Mouse (Mus musculus) right cerebral cortex, postnatal 10 days (tissue): Measurements from ENCODE around the gene Psen1.

Experiments used
- DNase-seq, 2 experiments: peaks; one replicate each; pipeline ENCODE4 v3.0.0; 2021; ENCODE audit warnings: low spot score in 2 of 2

Gene Psen1

DNA sequence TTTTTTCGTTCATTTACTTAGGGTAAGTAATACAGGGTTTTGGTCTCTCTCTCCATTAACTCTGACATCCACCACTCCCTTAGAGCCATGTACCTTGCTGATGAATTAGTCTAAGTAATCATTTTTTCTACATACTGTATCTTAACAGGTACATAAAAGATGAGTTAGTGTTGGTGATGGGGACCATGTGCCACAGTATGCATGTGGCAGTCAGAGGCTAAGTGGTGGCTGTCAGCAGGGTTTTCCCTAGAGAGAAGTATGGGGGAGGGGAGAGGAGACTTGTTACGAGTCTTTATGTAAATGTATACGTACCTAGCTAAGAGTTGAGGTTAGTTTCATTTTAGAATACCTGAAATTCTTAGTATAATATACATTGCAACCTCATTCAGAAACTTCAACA lies 35.1 kb downstream of the Psen1 start:
- DNase-seq: no peak

DNA sequence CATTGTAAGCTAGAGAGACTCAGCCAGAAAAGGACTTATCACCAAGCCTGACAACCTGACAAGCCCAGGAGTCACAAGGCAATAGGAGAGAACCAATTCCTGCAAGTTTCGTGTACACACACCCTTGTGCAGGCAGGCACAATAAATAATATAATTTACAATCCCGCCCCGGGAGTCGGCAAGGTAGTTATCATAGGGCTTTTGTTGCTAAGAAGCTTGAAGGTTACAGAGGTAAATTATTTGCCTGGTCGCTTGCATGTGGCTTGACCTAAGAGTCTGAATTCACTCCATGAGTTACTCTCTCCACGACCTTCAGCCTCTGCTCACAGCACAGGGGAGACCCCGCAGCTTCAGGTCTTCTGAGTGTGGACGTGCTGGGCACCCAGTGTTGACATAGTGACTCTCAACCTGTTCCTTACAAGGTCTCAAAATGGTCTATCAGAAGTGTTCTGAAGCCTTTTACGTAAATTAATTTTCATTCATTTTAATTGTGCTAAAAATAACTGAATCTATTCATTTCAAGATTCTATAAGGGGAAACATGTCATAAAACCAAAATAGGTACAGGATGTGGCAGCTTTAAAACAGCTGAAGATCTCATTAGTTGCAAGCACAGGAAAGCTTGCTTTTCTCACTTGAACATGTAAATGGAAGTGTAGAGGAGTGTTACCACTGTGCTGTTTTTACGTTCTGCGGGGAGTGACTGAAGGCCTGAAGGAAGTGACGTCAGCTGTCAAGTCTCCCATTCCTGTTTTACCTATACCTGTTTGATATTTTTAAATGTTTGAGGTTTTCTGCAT lies 38.8 kb downstream of the Psen1 start:
- DNase-seq: no peak

DNA sequence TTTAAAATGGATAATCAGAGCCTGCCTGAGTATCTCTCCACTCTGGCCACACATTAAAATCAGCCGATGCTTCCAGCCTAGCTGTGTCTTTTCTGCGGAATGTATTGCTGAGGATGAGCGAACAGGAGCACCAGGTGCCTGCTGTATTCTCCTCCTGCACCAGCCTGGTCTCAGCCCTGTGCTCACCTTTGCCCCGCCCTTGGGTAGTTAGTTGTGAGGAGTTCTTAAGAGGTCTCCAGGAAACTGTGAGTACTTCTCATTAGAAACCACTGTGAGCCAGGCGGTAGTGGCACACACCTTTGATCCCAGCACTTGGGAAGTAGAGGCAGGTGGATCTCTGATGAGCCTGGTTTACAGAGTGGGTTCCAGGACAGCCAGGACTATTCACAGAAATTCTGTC lies 44.3 kb downstream of the Psen1 start:
- no peak for DNase-seq

DNA sequence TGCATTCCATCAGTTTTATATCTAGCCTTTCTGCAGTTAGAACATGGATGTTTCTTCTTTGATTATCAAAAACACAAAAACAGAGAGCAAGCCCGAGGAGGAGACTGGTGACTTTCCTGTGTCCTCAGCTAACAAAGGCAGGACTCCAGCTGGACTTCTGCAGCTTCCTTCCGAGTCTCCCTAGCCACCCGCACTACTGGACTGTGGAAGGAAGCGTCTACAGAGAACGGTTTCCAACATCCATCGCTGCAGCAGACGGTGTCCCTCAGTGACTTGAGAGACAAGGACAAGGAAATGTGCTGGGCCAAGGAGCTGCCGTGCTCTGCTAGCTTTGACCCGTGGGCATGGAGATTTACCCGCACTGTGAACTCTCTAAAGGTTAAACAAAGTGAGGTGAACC lies 46.1 kb downstream of the Psen1 start:
- no peak for DNase-seq

DNA sequence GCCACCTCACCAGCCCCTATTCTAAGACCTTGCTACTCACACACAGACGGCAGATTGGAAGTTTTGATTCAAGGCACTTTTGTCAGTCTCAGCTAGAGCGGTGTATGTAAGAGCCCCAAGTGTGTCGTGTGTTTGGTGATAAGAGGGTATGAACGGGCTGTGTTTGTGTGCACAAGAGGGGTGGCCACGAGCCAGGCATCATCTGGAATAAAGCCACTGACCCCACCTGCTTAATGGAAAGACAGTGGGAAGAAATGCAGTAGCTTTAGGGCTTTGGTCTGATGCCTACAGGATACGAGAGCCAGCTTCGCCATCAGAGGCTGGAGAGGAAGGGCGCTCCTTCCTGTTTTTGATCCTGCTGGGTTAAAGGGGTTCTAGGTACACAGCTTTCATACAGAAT lies 48.3 kb downstream of the Psen1 start:
- DNase-seq: no peak

DNA sequence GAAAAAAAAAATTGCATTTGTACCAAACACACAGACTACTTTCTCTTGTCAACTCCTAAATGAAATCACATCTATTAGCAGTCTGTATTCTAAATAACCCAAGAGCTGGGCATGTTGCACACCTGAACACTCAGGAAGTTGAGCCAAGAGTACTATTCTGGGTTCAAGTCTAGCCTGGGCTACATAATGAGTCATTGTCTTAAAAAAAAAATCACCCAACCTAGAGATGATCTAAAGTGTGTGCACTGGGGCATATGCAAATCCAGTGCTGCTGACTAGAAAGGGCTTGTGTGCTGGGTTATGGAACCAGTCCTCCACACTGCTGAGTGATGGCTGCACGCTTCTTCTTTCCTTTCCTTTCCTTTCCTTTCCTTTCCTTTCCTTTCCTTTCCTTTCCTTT lies 50.7 kb downstream of the Psen1 start:
- no peak for DNase-seq

DNA sequence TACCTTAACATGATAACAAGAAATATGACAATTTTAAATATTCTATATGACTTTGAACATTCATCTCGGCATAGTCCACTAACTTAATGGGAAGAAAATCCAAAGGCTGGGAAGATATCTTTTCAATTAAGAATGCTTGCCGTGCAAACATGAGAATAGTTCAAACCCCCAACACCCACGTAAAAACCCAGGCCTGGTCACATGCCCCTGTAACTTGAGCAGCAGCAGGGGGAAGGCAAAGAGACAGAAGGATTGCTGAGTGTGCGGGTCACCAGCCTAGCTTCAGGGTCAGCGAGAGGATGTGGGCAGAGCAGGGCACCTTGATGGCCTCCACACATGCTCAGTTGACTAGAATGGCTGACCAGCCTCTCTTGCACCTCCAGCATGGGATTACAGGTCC lies 53.8 kb downstream of the Psen1 start:
- DNase-seq: no peak

DNA sequence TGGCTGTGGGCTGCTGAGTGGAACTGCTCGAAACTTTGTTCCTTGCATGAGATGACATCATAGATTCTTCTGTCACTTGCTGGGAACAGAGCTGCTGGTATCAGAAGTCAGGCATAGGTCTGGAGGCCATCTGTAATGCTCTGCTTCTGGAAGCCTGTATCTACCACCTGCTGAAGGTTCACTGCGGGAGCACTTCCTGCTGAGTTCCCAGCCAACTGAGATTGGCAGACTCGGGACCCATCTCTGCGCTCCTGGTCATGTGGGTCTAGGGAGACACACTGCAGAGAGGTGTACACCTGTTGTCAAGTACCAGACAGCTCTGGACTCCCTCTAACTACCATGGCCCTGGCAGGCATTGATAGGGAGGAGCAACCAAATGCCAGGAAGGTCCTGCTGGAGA lies 54.9 kb downstream of the Psen1 start:
- no peak for DNase-seq

DNA sequence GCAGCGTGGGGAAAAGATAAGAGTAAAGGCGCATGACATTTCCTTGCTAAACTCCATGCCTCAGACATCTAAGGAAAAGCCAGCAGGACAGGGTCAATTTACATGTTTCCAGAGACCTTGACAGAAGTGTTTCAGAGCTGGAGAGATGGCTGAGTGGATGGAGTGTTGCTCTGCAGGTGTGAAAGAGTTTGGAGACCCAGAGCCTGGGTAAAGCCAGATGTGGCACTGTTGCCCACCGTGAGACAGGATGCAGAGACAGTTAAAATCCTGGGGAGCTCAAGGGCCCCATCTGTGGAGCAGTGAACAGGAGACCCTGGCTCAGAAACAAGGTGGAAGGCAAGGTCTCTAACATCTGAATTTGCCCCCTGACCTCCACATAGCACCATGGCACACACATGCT lies 55.8 kb downstream of the Psen1 start:
- DNase-seq: no peak

DNA sequence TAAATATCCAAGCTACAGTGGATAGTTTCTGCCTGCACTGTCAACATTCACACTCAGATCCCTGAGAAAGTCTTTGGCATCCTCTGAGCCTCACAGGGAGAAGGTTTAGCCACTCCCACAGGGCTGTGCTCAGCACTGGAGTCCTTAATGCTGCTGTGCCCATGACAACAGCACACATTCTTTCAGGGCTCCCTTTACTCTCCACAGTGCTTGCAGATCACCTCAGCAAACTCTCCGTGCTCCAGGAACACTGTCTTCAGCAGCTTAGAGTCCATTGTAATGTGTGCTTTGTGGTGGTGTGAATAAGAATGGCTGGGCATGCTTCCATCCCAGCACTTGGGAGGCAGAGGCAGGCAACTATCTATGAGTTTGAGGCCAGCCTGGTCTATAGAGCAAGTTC lies 61.2 kb downstream of the Psen1 start:
- no peak for DNase-seq

DNA sequence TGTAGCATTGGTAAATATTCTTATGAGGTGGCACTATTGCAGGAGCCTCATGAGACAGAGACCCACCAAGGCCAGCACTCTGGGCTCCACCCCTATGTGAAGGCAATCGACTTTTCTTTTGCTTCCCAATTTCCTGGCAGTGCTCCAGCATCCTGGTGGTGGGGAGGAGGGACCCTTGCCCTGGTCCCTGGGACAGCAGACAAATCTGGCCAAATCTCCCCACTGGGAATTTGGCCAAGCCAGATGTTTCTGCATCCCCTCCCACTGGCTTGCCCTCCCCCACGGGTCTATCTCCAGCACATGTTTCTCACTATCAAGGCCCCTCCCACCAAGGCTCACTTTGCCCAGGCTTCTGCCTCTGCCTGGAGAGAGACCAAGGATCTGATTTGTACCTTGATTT lies 64.5 kb downstream of the Psen1 start:
- no peak for DNase-seq

DNA sequence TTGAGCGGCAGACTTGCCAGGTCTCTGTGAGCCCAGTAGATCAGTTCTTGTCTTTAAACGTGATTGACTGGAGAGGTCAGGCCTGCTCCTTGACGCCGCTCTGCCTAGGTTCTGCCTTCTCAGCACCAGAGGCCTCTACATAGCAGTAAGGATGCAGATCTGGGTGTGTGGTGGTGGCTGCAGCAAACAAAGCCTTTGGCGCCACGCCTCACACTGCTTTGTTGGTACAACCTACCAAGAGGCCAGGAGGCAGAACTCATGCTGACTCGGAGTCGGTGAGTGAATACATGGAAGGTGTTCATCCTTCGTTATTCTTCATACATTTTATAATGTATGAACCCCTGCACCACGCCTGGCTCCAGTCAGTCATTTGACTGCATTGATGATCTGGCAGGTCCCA lies 70.8 kb downstream of the Psen1 start:
- no peak for DNase-seq

DNA sequence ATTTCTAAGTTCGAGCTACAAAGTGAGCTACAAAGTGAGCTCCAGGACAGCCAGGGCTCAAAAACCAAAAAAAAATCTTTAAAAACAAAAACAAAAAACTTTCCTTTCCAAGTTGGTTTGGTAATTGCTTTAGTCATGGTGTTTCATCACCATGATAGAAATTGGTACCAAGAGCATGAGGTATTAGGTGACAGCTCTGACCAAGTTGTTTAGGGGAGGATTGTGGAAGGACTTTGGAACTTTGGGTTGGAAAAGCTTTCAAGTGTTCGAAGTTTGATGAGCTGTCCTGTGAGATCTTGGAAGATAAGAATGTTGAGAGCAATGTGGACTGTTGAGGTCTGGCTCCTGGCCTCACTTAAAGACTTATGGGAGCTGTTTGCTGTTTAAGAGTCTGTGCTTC lies 72.2 kb downstream of the Psen1 start:
- DNase-seq: no peak

DNA sequence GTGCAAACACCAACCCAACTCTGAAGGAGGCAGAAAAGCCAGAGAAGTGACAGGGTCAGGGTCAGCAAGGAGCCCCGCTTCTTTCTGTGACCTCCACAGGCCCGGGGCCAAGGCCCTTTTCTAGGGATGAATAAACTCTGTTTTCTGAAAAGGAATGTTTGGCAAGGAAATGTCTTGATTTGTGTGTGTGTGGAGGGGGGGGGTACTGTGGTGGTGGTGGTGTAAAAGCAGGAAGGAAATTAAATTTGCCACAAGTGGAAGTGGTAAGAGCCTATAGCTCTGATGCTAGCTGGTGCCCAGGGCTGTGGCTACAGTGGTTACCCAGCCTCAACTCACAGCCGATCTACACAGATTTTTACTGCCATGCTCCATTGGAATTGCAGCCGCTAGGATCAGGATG lies 74.8 kb downstream of the Psen1 start:
- no peak for DNase-seq

DNA sequence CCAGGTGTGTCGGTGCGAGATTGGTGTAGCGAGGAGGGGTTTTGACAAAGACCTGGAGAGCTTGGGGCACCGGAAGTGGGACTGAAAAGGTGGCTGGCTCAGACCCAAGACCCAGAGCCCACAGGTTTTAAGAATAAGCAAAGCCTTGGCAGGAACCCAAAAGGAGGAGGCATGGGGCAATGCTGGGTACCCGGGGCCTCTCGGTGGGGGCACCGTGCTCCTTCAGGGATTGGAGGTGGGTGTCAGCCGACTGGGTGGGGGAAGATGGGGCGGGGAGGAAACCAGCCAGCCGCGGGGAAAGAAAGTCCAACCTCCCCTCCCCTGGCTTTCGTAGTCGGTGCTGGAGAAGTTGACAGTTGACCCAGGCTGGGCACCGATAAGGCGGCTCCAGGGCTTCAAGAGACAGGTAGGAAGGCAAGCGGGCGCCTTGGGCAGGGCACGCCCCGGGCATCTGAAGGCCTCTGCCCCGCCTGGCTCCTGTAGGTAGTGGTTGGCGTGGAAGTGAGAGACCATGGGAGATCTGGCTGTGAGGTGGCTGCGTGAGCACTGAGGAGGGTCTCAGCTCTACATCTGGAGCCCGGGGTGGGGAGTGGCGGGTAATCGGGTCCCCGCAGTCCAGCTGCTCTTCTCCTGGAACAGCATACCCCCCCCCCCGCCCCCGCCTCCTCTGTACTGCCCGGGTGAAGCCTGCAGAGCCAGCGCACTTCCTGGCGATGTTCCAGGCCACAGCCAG lies 75.5 kb downstream of the Psen1 start, which contains the start of gene Papln:
Papln (plus strand) TSS at position 324 of the 733 bp plus-strand sequence.
- peak; percentile 48 to 57 for DNase-seq

DNA sequence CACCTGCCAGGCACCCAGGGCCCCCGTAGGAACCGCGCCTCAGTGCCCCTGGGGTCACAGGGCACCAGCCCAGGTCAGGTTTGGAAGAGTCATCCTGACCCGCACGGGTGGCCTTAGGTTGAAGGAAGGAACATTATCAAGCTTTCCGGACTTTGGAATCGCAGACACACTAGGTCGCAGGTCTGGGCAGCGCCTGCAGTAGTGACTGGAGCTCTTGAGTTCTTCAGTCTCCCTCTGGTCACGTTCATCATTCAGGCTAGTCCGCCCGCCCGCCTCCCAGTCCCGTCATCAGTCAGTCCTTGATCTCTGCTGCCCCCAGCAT lies 76.1 kb downstream of the Psen1 start:
- no peak for DNase-seq

DNA sequence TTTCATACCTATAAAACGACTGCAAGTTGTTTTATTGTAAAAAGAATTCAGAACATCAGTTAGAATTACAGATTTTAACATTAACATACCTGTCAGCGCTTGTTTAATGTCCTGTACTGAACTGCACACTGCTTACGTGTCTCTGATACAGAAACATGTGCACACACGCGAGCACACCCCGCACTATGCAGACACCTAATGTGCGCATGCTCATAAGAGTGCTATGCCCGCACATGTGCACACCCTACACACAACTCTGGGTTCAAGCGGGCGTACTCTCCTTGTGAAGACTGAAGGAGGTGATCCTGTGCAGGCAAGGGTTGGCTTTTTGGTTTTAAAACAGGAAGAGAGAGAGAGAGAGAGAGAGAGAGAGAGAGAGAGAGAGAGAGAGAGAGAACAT lies 76.6 kb downstream of the Psen1 start:
- no peak for DNase-seq

DNA sequence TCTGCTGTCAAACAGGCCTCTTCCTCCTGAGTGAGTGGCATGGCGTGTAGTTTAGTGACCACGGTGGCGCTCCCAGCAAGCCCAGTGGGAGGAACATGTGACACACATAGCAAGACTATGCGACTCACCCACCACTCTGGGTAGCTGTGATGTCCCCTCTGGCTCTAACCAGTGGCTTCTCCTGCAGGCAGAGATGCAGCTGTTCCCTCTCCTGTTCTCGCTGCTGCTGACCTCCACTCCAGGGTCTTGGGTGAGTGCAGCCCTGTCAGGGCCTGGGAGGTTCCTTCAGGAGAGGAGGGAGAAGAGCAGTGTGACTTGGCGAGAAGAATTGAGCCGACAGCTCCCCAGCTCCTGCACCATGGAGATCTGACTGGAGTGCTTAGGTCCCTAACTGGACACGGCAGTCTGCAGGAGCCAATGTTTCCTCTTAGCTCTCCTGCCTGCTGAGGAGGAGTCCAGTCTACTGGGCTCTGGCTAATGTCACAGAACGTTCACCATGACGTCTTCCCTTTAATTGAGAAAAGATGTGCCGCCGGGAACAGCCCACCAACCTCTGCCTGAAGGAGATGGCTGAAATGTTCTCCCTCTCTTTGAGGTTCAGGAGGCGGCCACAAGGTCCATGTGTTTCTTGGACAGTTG lies 78.1 kb downstream of the Psen1 start:
- no peak for DNase-seq

DNA sequence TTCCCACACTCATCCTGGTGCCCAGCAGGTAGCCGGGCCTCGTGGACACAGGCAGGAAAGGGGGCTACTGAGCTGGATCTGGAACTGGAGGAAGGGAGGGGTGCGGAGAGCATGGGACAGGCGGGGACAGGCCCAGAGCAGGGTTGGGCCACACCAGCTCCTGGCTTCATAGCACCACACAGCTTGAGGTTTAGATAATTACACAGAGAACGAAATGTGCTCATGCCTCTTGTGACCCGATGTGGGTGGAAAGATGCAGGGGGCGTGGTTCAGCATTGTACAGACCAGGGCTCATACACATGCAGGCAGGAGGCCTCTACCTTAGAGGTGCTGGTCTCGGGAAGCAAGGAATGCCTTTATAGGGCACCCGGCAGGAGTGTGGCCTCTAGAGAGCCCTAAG lies 79.9 kb downstream of the Psen1 start:
- no peak for DNase-seq

DNA sequence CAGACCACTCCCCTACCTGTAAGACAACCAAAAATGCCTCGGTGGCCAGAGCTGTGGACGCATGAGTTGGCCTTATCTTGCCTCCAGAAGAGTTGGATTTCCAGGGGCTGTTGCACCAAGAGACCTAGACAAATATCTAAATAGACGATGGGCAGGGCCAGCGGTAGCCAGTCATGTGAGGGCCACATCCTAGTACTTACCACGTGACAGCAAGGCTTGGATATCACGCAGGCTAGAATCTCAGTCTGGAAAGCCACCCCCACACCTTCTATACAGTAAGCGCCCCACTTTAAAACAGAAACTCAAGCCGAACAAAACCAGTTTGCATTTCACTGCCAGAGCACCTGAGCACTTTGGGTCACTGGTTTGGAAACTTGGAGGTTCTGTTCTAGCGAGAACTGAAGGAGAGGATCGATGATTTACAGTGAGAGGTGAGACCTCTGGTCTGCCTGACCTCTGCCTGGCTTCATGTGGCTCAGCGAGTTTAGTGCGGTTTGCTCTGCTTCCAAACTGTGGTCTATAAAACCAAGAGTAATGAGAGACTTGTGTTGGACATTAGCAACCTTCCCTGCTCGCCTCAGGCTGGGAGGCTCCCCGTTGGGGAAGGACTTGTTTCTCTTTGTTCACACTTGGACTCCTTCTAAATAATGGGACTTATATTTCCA lies 80.4 kb downstream of the Psen1 start:
- no peak for DNase-seq

DNA sequence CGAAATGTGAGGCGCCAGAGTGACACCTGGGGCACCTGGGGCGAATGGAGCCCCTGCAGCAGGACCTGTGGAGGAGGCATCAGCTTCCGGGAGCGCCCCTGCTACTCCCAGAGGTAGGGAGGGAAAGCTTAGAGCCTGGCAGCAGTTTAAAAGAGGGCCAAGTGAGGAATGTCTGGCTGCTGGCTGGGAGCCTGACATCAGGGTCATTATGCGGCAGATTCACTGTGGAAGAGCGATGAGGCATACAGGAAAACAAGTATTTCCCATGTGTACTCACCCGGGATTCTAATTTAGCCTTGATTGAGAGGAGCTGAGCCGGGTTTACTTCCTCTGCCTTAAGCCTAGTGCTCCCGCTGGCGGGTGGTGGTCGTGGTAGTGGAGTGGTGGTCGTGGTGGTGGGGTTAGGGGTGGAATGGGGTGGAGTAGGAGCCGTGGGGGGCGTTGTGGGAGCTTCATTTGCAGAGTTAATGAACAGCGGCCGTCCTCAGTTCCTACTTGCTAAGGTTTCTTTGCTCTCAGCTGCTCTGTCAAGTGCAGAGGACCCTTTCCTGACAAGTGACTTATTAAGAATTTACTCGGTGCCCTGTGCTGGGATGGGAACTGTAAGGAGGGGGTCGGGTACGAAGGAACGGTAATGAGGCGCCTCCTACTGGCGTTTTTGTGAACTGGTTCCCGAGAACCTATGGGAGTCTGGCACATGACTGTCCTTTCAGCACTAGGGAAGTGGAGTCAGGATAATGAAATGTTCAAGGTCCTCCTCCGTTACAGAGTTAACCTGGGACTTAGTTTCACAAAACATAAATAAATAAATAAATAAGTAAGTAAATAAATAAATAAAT lies 82.7 kb downstream of the Psen1 start:
- DNase-seq: peak; percentile 59 to 74

DNA sequence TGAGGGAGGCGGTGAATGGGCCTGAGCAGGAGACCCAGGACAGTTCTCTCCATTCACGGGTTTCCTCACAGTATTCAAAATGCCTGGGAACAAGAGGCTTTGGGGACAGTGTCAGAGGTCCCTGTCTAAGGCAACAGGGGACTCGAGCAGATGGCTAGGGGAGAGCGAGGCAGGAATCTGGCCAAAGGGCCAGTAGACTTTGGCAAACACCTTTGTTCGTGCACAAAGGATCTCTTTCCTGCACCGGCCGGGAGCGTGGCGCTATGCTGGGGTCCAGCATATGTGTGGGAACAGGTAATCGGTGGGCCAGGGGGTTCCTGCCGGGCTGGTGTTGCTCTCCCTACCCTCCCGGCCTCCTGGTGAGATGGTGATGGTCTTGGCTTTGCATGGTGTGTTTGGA lies 87.7 kb downstream of the Psen1 start:
- DNase-seq: no peak
